Mouse (Mus musculus) Patski (cell line): ENCODE data around the gene Rspo1. TPM values are rescaled to one million over a fixed set of nuclear protein-coding genes. Genes with fewer than 3 reads are reported as not detected.

Source experiments
- ATAC-seq: fragments of 100-300 bp; one replicate; pipeline ENCODE4 v1.8.0; 2021
- CTCF ChIA-PET: fragments of 350-600 bp; sonication (Branson Sonifier 250); formaldehyde crosslinking; loops from one replicate; lab custom pipeline; 2022; ENCODE audit warnings: inconsistent platforms; lab: Charles Lee
- POLR2A ChIA-PET: fragments of 350-600 bp; sonication (Branson Sonifier 250); formaldehyde crosslinking; loops from one replicate; lab custom pipeline; 2022; ENCODE audit warnings: antibody characterized with exemption, inconsistent platforms; lab: Charles Lee
- DNase-seq: peaks from one replicate; pipeline ENCODE4 v3.0.0-alpha.2; 2011; ENCODE audit warnings: low read depth, low spot score
- H3K27me3 ChIP-seq: fragments of 371-371 bp; one replicate; pipeline ENCODE4 v1.5.1; 2021
- CTCF ChIP-seq: fragments of 100-300 bp; IDR thresholded peaks from one replicate; pipeline ENCODE4 v1.5.1; 2021
- in situ Hi-C: fragments of 300-500 bp; cut with MboI; formaldehyde crosslinking; loops from 3 replicates; pipeline ENCODE4 v1.11.1; 2018; ENCODE audit warnings: low pct_unique_long_range_greater_than_20kb, mixed read lengths
- polyA plus RNA-seq: library from polyadenylated mRNA; unstranded; gene quantifications from one replicate; pipeline ENCODE4 v1.2.3, GENCODE M21; 2021

Rspo1 gene
- polyA plus RNA-seq, 1 experiment from 2014 or later, result not detected

DNA sequence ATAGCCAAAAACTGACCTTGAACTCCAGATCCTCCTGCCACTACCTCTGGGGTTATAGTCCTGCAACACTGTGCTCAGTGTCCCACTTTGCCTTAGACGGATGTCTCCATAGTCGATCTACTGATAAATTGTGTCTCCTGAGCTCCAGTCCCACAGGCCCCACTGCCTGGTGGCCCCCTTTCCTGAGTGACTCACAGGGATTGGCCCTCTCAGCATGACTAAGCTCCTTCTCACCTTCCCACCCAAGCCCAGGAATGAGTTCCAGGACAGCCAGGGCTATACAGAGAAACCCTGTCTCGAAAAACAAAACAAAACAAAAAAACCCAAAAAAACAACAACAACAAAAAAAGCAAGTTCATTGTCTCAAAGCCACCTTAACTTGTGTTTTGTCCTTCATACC, 13.3 kb downstream of the Rspo1 start:
- in situ Hi-C loops, result no loop called here
- CTCF ChIA-PET, result interaction anchor here (1.2 kb wide), 1 partner anchor 100 kb away, joined by 3 read pairs; no protein-coding TSS in a partner anchor
- no peak for TF ChIP-seq CTCF
- POLR2A ChIA-PET, result no interaction called here
- ATAC-seq, result no peak
- H3K27me3 ChIP-seq, result peaks cover 3% of the 10 kb centered on the region
- no peak for DNase-seq

DNA sequence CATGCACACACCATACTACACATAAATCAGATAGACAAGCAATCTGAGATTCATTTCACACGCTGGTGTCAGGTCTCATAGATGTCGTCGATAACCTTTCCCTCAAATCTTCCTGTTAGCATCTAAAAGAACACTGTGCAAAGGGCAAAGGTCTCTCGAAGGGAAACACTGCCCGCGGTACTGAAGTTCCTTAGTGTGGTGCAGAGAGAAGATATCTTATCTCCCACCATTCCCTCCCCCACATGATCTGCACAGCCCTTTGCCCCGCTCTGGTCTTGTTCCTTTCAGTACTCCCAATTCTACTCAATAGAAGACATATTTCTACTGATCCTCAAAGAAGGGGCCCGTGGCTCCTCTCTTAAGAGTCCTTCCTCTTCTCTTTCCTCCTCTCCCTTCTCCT, 16.7 kb downstream of the Rspo1 start:
- H3K27me3 ChIP-seq, result peaks cover 31% of the 10 kb centered on the region
- in situ Hi-C loops, result no loop called here
- ChIA-PET POLR2A (no interaction called here), CTCF (no interaction called here)
- DNase-seq, result no peak
- ATAC-seq, result no peak
- TF ChIP-seq CTCF, result no peak

DNA sequence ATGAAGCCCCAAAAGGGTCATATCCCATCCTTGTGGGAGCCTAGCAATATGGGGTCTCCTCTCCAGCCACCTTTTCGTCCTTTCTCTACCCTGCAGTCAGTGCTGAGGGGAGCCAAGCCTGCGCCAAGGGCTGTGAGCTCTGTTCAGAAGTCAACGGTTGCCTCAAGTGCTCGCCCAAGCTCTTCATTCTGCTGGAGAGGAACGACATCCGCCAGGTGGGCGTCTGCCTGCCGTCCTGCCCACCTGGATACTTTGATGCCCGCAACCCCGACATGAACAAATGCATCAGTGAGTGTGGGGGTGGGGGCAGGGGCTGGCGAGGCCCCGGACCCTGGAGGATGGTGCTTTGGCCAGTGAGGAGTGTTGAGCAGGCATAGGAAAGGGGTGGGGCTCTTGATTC, 18.7 kb downstream of the Rspo1 start:
- no peak for TF ChIP-seq CTCF
- ATAC-seq, result no peak
- DNase-seq, result no peak
- in situ Hi-C loops, result no loop called here
- CTCF ChIA-PET, result no interaction called here
- POLR2A ChIA-PET, result no interaction called here
- H3K27me3 ChIP-seq, result peaks cover 36% of the 10 kb centered on the region

DNA sequence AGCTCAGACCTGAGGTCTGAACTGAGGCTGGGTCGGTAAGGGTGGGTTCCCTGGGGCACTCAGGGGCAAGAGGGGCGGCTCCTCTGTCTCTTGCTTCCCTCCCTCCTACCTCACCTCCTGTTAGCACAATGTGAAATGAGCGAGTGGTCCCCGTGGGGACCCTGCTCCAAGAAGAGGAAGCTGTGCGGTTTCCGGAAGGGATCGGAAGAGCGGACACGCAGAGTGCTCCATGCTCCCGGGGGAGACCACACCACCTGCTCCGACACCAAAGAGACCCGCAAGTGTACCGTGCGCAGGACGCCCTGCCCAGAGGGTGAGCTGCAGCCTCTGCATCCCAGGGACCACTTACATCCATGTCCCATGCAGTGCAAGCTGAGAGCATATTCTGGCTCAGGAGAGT, 21.2 kb downstream of the Rspo1 start:
- H3K27me3 ChIP-seq, result peaks cover 36% of the 10 kb centered on the region
- no peak for ATAC-seq
- no peak for TF ChIP-seq CTCF
- ChIA-PET CTCF (no interaction called here), POLR2A (no interaction called here)
- no peak for DNase-seq
- in situ Hi-C loops, result no loop called here

DNA sequence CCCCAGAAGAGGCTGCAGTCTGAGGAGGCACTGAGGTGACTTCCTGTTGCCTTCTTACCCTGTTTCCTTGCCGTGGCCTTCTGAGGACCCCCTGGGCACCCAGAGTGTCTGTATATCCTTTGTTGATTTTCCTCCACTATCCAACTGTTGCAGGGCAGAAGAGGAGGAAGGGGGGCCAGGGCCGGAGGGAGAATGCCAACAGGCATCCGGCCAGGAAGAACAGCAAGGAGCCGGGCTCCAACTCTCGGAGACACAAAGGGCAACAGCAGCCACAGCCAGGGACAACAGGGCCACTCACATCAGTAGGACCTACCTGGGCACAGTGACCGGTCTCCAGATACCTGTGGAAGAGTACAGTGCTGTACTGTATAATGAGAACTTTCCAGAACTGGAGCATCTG, 22.0 kb downstream of the Rspo1 start:
- ChIA-PET POLR2A (no interaction called here), CTCF (no interaction called here)
- no peak for ATAC-seq

DNA sequence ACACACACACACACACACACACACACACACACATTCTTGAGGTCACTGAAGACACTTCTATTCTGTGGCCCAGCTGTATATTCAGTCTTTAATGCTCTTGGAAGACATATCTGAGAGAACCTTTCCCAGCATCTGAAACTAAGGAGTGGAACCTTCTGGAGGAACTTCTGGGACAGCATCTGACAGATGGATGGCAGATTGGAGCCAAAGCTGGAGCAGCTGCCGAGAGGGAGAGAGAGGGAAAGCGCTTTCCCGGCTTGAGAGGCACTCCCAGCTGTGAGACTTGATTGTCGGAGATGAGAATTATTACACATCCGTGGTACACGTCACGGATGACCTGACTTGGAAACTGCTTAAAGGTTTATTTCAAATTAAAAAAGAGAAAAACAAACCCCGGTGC, 22.5 kb downstream of the Rspo1 start:
- ChIA-PET POLR2A (no interaction called here), CTCF (no interaction called here)
- in situ Hi-C loops, result no loop called here
- no peak for ATAC-seq
- peaks cover 36% of the 10 kb centered on the region for H3K27me3 ChIP-seq
- no peak for TF ChIP-seq CTCF
- DNase-seq, result no peak

More for the DNA sequence above, 22.0 kb downstream of the Rspo1 start:
- DNase-seq, result no peak
- in situ Hi-C loops, result no loop called here
- H3K27me3 ChIP-seq, result peaks cover 36% of the 10 kb centered on the region
- TF ChIP-seq CTCF, result no peak

DNA sequence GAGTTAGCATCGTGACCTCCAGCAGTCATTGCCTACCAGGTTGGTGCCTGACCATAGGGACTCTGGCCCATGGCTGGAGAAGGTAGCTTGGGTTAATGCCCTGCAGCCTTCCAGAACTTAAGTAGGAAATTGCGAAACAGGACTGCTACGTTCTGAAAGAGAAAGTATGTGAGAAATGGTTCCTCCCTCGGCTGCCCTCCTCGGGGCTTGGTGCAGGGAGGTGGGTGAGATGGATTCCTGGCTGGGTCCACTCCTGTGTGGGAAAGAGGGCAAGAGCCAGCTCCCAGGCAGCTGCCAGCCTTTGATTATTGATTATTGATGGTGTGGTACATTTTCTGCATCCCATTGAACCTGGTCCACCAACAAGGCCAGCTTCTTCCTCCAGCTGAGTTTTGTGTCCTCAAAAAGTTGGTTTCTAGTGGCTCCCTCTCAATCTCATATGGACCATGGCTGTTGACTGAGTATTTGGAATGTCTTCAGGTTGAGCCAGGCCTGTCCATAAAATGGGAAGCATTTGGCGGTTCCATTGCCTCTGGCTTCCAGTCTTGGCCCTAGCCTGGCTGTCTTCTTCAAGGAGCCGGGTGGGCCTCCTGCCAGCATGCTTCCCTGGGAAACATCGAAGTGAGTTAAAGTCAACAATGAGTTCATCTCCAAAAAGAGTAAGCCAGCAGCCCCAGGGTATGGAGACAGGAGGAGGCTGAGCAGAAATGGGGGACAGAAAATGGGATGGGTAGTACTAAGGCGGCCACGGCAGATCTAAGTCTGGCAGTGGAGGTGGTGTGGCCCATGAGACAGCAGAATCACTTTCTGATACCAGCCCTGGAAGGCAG, 29.8 kb downstream of the Rspo1 start, which contains the start of gene Gnl2:
Gene Gnl2, plus strand, starts transcription at position 780 of the 830 bp plus-strand sequence.
- no peak for DNase-seq

DNA sequence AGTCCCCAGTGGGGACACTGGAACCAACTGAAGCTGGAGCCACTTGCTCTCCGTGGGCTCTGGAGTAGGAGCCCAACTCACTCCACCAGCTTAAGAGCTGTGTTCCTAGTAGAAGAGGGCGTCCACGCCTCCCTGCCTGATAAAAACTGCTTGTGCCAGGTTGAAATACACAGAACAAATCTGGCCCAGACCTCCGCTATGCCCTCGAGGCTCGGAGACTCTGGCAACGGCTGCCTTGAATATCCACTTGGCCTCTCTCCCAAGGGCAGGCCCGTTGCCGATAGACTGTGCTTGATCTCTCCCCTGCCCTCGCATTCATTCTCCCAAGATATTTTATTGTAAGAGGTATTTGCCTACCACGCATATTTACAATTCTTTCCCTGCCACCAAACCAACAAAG, 31.2 kb downstream of the Rspo1 start:
- POLR2A ChIA-PET, result no interaction called here
- DNase-seq, result no peak
- CTCF ChIA-PET, result no interaction called here
- in situ Hi-C loops, result no loop called here
- no peak for ATAC-seq
- TF ChIP-seq CTCF, result no peak
- H3K27me3 ChIP-seq, result no peaks in the 10 kb centered on the region

More for the DNA sequence above, 29.8 kb downstream of the Rspo1 start, which contains the start of gene Gnl2:
- no peak for TF ChIP-seq CTCF
- ChIA-PET CTCF (no interaction called here), POLR2A (no interaction called here)
- in situ Hi-C loops, result no loop called here
- no peak for ATAC-seq
- H3K27me3 ChIP-seq, result no peaks in the 10 kb centered on the region

DNA sequence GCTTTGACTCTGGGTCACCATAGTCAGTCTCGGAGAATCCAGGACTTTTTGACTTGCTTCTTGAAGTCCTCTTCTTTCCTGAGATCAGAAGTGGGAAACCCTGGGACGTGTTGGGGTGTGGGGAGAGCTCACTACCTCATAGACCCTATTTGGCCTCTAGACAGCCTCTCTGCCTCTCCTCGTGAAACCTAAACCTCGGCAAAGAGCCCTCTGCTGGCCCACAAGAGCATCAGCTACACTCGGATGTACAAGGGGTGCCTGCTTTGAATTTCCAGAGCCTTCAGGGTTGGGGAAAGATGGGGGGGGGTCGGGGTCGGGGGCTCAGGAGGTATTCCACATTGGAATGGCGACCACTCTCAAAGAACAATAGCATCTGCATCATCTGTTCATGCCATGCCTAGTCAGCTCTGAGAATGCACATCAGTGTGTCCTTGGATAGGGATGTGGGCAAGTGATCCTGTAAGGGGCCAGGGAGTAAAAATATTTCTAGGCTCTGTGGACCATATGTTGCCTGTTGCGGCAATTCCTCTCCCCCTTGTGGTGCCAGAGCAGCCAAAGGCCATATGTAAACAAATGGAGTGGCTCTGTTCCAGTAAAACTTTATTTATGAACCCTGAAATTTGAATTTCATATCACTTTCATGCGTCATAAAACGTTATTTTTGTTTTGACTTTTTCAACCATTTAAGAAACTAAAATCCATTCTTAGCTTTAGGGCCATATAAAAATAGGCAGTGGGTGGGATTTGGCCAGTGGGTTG, 34.7 kb downstream of the Rspo1 start:
- no peak for TF ChIP-seq CTCF
- peaks cover 8% of the 10 kb centered on the region for H3K27me3 ChIP-seq
- in situ Hi-C loops, result no loop called here
- no peak for ATAC-seq
- no peak for DNase-seq
- ChIA-PET CTCF (no interaction called here), POLR2A (no interaction called here)

DNA sequence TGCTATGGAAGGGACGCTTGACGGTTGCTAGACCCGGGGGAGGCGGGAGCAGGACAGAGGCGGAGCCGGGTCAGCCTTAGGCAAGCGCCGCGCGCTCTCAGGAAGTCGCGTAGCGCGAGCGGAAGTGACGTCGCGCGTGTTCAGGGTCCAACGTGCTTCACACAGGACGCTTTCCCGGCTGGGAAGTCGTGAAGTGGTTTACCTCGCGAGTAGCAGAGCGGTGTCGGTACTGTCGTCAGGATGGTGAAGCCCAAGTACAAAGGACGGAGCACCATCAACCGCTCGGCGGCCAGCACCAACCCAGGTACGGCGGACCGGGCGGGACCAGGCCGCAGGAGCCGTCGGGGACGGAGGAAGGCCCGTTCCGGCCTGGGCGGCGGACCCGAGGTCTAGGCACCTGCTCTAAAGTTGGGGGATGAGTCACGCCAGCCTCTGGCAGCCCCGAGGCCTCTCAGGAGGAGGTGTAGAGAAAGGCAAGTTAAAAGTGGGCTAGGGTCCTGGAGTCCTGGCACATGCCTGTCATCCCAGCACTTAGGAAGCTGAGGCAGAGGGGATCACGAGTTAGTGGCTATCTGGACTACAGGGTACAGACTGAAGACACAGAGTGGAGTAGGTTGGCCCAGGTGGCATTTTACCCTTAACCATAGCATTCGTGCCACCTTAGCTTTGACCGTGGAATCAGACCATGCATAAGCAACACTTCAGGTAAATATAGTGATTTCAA, 43.8 kb downstream of the Rspo1 start:
- POLR2A ChIA-PET, result no interaction called here
- H3K27me3 ChIP-seq, result peaks cover 6% of the 10 kb centered on the region
- in situ Hi-C loops, result no loop called here

More for the DNA sequence above, 43.8 kb downstream of the Rspo1 start:
- no peak for TF ChIP-seq CTCF
- CTCF ChIA-PET, result no interaction called here
- DNase-seq (peak; percentile 44), ATAC-seq (peak; percentile 94)
